Mouse (Mus musculus): ENCODE measurements around the gene Dennd2a. TPM values are rescaled to one million over a fixed set of nuclear protein-coding genes. Genes with fewer than 3 reads are reported as not detected.

The Dennd2a gene
- polyA plus RNA-seq, 1 experiment from 2014 or later = 18.9 TPM

DNA sequence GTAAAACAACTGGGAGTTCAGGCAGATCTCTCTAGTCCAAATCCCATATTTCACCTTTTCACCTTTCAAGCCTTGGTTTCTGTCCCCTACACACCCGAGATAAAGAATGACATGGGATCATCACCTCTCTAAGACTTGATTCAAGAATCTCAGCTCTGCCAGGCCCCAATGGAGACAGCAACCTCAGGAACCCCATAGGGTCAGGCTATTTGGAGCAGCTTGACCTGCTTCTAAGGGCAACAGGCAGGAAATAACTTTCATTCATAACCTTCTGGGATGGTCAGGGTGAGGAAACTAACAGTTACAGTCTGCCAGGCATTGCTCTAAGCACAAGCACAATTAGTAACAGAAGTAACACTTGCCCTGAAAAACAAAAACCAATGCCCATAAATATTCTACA is 21.0 kb downstream of the Dennd2a start:
- Histone ChIP-seq H3K4me2 (ENCODE audit: low read length) (no peak overlapping the region), H3K27me3 (replicated peaks; ENCODE audit: control insufficient read depth, insufficient read depth, low read length) (no peaks in the 10 kb centered on the region), H3K9me3 (ENCODE audit: control insufficient read depth, low read length) (peaks cover 4% of the 10 kb centered on the region; the same call in 1 of the 2 replicates), H3K4me3 (ENCODE audit: low read depth, low read length) (no peak overlapping the region), H3K9ac (ENCODE audit: low read length) (no peak overlapping the region), H3K36me3 (ENCODE audit: control insufficient read depth, insufficient read depth, low read length) (no peaks in the 10 kb centered on the region), H3K4me1 (replicated peaks; ENCODE audit: control insufficient read depth, insufficient read depth, low read length) (peaks cover 32% of the 10 kb centered on the region), H3K27ac (ENCODE audit: low read depth) (no peak overlapping the region)
- 41% methylated on average over 1 of the region's 1 CpGs for WGBS
- no peak for DNase-seq (ENCODE audit: low spot score)
- ATAC-seq (replicated peaks; ENCODE audit: low FRiP score, low TSS enrichment, low read depth) = no peak

DNA sequence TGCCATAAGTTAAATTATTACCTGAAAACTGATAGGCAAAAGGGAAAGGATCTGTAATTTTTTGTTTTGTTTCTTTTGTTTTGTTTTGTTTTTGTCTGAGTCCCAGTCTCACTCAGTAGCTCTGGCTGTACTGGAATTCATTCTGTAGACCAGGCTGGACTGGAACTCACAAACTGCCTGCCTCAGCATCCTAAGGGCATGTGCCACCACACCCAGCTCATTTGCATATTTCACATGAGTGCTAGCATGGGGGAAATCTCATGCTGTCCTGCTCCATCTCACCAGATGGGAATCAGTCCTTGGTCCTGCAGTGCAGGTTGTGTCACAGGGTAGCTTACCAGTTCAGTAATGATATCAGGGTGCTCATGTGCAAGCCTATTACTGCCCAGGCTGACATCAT is 22.7 kb downstream of the Dennd2a start:
- no peak overlapping the region for H3K4me3 ChIP-seq (ENCODE audit: low read depth, low read length)
- H3K9me3 ChIP-seq (ENCODE audit: control insufficient read depth, low read length) = peaks cover 4% of the 10 kb centered on the region; the same call in 1 of the 2 replicates
- H3K4me1 ChIP-seq (replicated peaks; ENCODE audit: control insufficient read depth, insufficient read depth, low read length) = peaks cover 22% of the 10 kb centered on the region
- no peaks in the 10 kb centered on the region for H3K36me3 ChIP-seq (ENCODE audit: control insufficient read depth, insufficient read depth, low read length)
- DNase-seq (ENCODE audit: low spot score) (no peak), ATAC-seq (replicated peaks; ENCODE audit: low FRiP score, low TSS enrichment, low read depth) (no peak)
- H3K27ac ChIP-seq (ENCODE audit: low read depth) = no peak overlapping the region
- no peaks in the 10 kb centered on the region for H3K27me3 ChIP-seq (replicated peaks; ENCODE audit: control insufficient read depth, insufficient read depth, low read length)
- no peak overlapping the region for H3K9ac ChIP-seq (ENCODE audit: low read length)
- H3K4me2 ChIP-seq (ENCODE audit: low read length) = no peak overlapping the region

DNA sequence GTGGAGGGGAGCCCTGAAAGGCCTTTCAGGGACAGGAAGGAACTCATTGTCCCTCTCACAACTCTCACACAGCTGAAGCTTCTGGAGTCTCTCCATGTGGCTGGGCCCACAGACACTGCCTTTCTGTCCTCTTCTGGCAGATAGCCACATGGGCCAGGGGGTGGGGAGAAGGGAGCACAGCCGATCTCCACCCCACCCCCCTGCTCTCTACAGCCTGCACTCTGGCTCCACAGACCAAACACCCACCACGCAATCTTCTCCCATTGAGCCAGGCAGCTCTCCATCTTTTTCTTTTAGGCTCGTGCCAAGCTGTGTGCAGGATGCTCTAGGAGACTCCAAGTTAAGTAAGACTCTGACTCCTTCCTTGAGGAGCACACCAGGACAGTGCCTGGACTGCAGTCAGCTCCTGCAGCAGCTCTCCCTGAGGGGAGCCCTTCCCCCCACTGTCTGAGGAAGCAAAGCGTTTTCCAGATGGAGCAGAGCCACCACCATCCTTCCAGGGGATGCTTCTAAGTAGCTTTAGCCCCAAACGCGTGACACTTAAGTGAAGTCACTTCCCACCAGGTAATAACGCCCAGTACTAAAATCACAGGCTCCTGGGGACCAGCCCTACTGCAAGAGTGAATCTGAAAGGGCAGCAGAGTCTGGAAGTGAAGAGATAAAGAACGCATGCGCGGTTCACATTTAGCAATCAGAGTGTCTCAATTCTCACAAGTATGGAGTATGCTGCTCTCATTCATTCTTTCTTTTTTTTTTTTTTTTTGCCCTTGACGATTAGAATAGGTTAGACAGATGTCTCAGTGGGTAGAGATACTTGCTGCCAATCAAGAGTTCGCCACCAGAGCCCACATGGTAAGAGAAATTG is 28.8 kb downstream of the Dennd2a start:
- DNase-seq (ENCODE audit: low spot score) = peak; percentile 70
- 40% methylated on average over 12 of the region's 12 CpGs for WGBS
- H3K27ac ChIP-seq (ENCODE audit: low read depth) = peak overlapping the region; percentile 67
- H3K4me1 ChIP-seq (replicated peaks; ENCODE audit: control insufficient read depth, insufficient read depth, low read length) = peaks cover 22% of the 10 kb centered on the region
- H3K9ac ChIP-seq (ENCODE audit: low read length) = no peak overlapping the region
- peak; percentile 76 for ATAC-seq (replicated peaks; ENCODE audit: low FRiP score, low TSS enrichment, low read depth)
- H3K27me3 ChIP-seq (replicated peaks; ENCODE audit: control insufficient read depth, insufficient read depth, low read length) = no peaks in the 10 kb centered on the region
- H3K4me2 ChIP-seq (ENCODE audit: low read length) = peak overlapping the region; percentile 9; the same call in 1 of the 2 replicates
- H3K36me3 ChIP-seq (ENCODE audit: control insufficient read depth, insufficient read depth, low read length) = no peaks in the 10 kb centered on the region
- H3K4me3 ChIP-seq (ENCODE audit: low read depth, low read length) = no peak overlapping the region
- H3K9me3 ChIP-seq (ENCODE audit: control insufficient read depth, low read length) = no peaks in the 10 kb centered on the region

DNA sequence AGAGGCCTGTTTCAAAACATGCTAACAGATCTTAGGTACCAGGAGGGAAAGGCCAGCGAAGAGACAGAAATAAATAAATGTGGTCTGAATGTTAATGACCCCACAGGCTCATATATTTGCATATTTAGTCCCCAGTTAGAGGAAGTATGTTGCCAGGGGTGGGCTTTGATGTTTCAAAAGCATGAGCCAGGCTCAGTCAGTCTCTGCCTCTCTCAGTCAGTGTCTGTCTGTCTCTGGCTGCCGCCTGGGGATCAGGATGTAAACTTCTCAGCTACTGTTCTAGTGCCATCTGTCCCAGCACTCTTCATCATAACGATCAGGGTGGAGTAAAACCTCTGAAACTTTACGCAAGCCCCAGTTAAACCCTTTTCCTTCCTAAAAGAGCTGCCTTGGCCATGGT is 29.9 kb downstream of the Dennd2a start:
- Histone ChIP-seq H3K4me2 (ENCODE audit: low read length) (no peak overlapping the region), H3K4me1 (replicated peaks; ENCODE audit: control insufficient read depth, insufficient read depth, low read length) (peaks cover 22% of the 10 kb centered on the region), H3K36me3 (ENCODE audit: control insufficient read depth, insufficient read depth, low read length) (peaks cover 6% of the 10 kb centered on the region), H3K4me3 (ENCODE audit: low read depth, low read length) (no peak overlapping the region), H3K9me3 (ENCODE audit: control insufficient read depth, low read length) (no peaks in the 10 kb centered on the region), H3K27me3 (replicated peaks; ENCODE audit: control insufficient read depth, insufficient read depth, low read length) (no peaks in the 10 kb centered on the region), H3K27ac (ENCODE audit: low read depth) (peak overlapping the region; percentile 67), H3K9ac (ENCODE audit: low read length) (no peak overlapping the region)
- 64% methylated on average over 4 of the region's 4 CpGs for WGBS
- no peak for DNase-seq (ENCODE audit: low spot score)
- ATAC-seq (replicated peaks; ENCODE audit: low FRiP score, low TSS enrichment, low read depth) = no peak

GRCm38 (mm10) chr6:39527337-39527784 is 30.3 kb downstream of the Dennd2a start:
- no peak overlapping the region for H3K4me3 ChIP-seq (ENCODE audit: low read depth, low read length)
- H3K9ac ChIP-seq (ENCODE audit: low read length) = no peak overlapping the region
- H3K4me1 ChIP-seq (replicated peaks; ENCODE audit: control insufficient read depth, insufficient read depth, low read length) = peaks cover 22% of the 10 kb centered on the region
- H3K27me3 ChIP-seq (replicated peaks; ENCODE audit: control insufficient read depth, insufficient read depth, low read length) = no peaks in the 10 kb centered on the region
- DNase-seq (ENCODE audit: low spot score) (no peak), ATAC-seq (replicated peaks; ENCODE audit: low FRiP score, low TSS enrichment, low read depth) (no peak)
- 87% methylated on average over 7 of the region's 7 CpGs for whole genome bisulfite sequencing
- H3K27ac ChIP-seq (ENCODE audit: low read depth) = no peak overlapping the region
- H3K36me3 ChIP-seq (ENCODE audit: control insufficient read depth, insufficient read depth, low read length) = peaks cover 10% of the 10 kb centered on the region
- no peak overlapping the region for H3K4me2 ChIP-seq (ENCODE audit: low read length)
- no peaks in the 10 kb centered on the region for H3K9me3 ChIP-seq (ENCODE audit: control insufficient read depth, low read length)

GRCm38 (mm10) chr6:39526797-39527196 is 30.9 kb downstream of the Dennd2a start:
- Histone ChIP-seq H3K36me3 (ENCODE audit: control insufficient read depth, insufficient read depth, low read length) (peaks cover 16% of the 10 kb centered on the region), H3K9ac (ENCODE audit: low read length) (no peak overlapping the region), H3K4me2 (ENCODE audit: low read length) (no peak overlapping the region), H3K4me1 (replicated peaks; ENCODE audit: control insufficient read depth, insufficient read depth, low read length) (peaks cover 19% of the 10 kb centered on the region), H3K4me3 (ENCODE audit: low read depth, low read length) (no peak overlapping the region), H3K9me3 (ENCODE audit: control insufficient read depth, low read length) (no peaks in the 10 kb centered on the region), H3K27ac (ENCODE audit: low read depth) (no peak overlapping the region), H3K27me3 (replicated peaks; ENCODE audit: control insufficient read depth, insufficient read depth, low read length) (no peaks in the 10 kb centered on the region)
- DNase-seq (ENCODE audit: low spot score) (no peak), ATAC-seq (replicated peaks; ENCODE audit: low FRiP score, low TSS enrichment, low read depth) (no peak)
- WGBS = 80% methylated on average over 9 of the region's 10 CpGs

GRCm38 (mm10) chr6:39523161-39523560 is 34.5 kb downstream of the Dennd2a start:
- 93% methylated on average over 13 of the region's 13 CpGs for WGBS
- no peak overlapping the region for H3K4me2 ChIP-seq (ENCODE audit: low read length)
- ATAC-seq (replicated peaks; ENCODE audit: low FRiP score, low TSS enrichment, low read depth) (no peak), DNase-seq (ENCODE audit: low spot score) (no peak)
- no peak overlapping the region for H3K4me3 ChIP-seq (ENCODE audit: low read depth, low read length)
- 0 out of 2 replicates have a peak, but pooled peaks cover 5% of the 10 kb centered on the region for H3K4me1 ChIP-seq (replicated peaks; ENCODE audit: control insufficient read depth, insufficient read depth, low read length)
- H3K9ac ChIP-seq (ENCODE audit: low read length) = no peak overlapping the region
- peaks cover 5% of the 10 kb centered on the region; the same call in 1 of the 2 replicates for H3K9me3 ChIP-seq (ENCODE audit: control insufficient read depth, low read length)
- H3K27ac ChIP-seq (ENCODE audit: low read depth) = no peak overlapping the region
- H3K36me3 ChIP-seq (ENCODE audit: control insufficient read depth, insufficient read depth, low read length) = peaks cover 50% of the 10 kb centered on the region
- H3K27me3 ChIP-seq (replicated peaks; ENCODE audit: control insufficient read depth, insufficient read depth, low read length) = no peaks in the 10 kb centered on the region

DNA sequence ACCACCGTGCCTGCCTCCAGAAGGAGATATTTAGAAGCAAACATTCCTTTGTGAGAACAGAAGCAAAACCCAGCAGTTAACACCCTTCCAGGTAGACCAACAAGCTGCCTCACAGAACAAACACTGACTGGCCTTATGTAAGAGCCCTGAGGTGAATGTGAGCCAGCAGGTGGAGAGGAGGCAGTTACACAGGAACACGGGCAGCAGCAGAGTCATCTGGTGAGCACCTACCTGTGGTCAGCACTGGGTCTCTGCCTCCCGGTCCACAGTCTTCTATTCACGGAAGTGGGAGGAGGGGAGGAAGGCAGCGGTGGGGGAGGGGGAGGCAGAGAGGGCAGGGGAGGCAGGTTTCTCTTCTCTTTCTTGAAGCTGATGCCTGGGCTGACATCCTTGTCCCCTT is 35.2 kb downstream of the Dennd2a start:
- Histone ChIP-seq H3K27ac (ENCODE audit: low read depth) (no peak overlapping the region), H3K9ac (ENCODE audit: low read length) (no peak overlapping the region), H3K36me3 (ENCODE audit: control insufficient read depth, insufficient read depth, low read length) (peaks cover 58% of the 10 kb centered on the region), H3K4me2 (ENCODE audit: low read length) (no peak overlapping the region), H3K4me1 (replicated peaks; ENCODE audit: control insufficient read depth, insufficient read depth, low read length) (no peaks in the 10 kb centered on the region), H3K27me3 (replicated peaks; ENCODE audit: control insufficient read depth, insufficient read depth, low read length) (no peaks in the 10 kb centered on the region), H3K4me3 (ENCODE audit: low read depth, low read length) (no peak overlapping the region), H3K9me3 (ENCODE audit: control insufficient read depth, low read length) (peaks cover 5% of the 10 kb centered on the region; the same call in 1 of the 2 replicates)
- DNase-seq (ENCODE audit: low spot score) (no peak), ATAC-seq (replicated peaks; ENCODE audit: low FRiP score, low TSS enrichment, low read depth) (no peak)
- 67% methylated on average over 5 of the region's 5 CpGs for WGBS
